Mouse (Mus musculus) forebrain, embryonic 13.5 days (tissue): ENCODE data around the gene Gcnt4. TPM values are rescaled to one million over a fixed set of nuclear protein-coding genes. Genes with fewer than 3 reads are reported as not detected.
A peak's percentile ranks its signal among the peaks of the same experiment; 100 is the strongest.
"Not testable (repeated sequence)": the region's sequence is repeated elsewhere in the genome, so short reads cannot be mapped to it uniquely, and the experiment has no call there.

Experiments used
- ATAC-seq: fragments of 200-750 bp; cut with Nextera tagmentation; 2 replicates; pipeline ENCODE4 v1.8.0; 2017
- H3K27ac ChIP-seq: fragments of 300-500 bp; sonication (generic); 2 replicates; pipeline ENCODE4 v1.5.1; 2015; ENCODE audit warnings: inconsistent platforms, mild to moderate bottlenecking, moderate library complexity
- H3K27me3 ChIP-seq: fragments of 300-500 bp; sonication (generic); 2 replicates; pipeline ENCODE4 v1.6.1; 2015; ENCODE audit warnings: mild to moderate bottlenecking, inconsistent platforms
- H3K36me3 ChIP-seq: fragments of 300-500 bp; sonication (generic); 2 replicates; pipeline ENCODE4 v1.6.1; 2015; ENCODE audit warnings: mild to moderate bottlenecking, inconsistent platforms; ENCODE audit not compliant: poor library complexity, severe bottlenecking
- H3K4me1 ChIP-seq: fragments of 300-500 bp; sonication (generic); 2 replicates; pipeline ENCODE4 v1.6.1; 2015; ENCODE audit warnings: inconsistent platforms
- H3K4me2 ChIP-seq: fragments of 300-500 bp; sonication (generic); 2 replicates; pipeline ENCODE4 v1.6.1; 2015; ENCODE audit warnings: inconsistent platforms, mild to moderate bottlenecking, moderate library complexity
- H3K4me3 ChIP-seq: fragments of 300-500 bp; sonication (generic); 2 replicates; pipeline ENCODE4 v1.5.1; 2015; ENCODE audit warnings: mild to moderate bottlenecking, inconsistent platforms
- H3K9ac ChIP-seq: fragments of 300-500 bp; sonication (generic); 2 replicates; pipeline ENCODE4 v1.6.1; 2015; ENCODE audit warnings: mild to moderate bottlenecking, inconsistent platforms
- H3K9me3 ChIP-seq: fragments of 300-500 bp; sonication (generic); replicated peaks from 2 replicates; pipeline ENCODE4 v1.6.1; 2016; ENCODE audit warnings: inconsistent platforms
- WGBS: fragments of 180-500 bp; shearing (Covaris S2); methylation state at CpG from one replicate; pipeline ENCODE4 v1.1.7; 2015; 5-methylcytosine and 5-hydroxymethylcytosine counted together
- polyA plus RNA-seq: library from polyadenylated mRNA; unstranded; fragments of >200 nt; fragmentation: Nextera tagmentation; extraction: Ambion mirVana; gene quantifications from 2 replicates; pipeline ENCODE4 v1.2.1, GENCODE M21; 2015

Gcnt4 gene
- polyA plus RNA-seq, 1 experiment from 2014 or later, result 0.03 TPM

GRCm38 (mm10) chr13:96928432-96929039, 4.0 kb downstream of the Gcnt4 start:
- peaks cover 14% of the 10 kb centered on the region for H3K4me1 ChIP-seq
- peaks cover 42% of the 10 kb centered on the region for H3K27me3 ChIP-seq
- H3K9me3 ChIP-seq, result no peaks in the 10 kb centered on the region; the same call in 1 of the 2 replicates
- H3K36me3 ChIP-seq, result no peaks in the 10 kb centered on the region
- no peak overlapping the region for H3K9ac ChIP-seq
- no peak overlapping the region for H3K4me3 ChIP-seq
- no peak overlapping the region for H3K27ac ChIP-seq
- WGBS, result 19% methylated on average over 8 of the region's 8 CpGs
- ATAC-seq, result no peak
- no peak overlapping the region for H3K4me2 ChIP-seq

- ATAC-seq, result no peak
- no peak overlapping the region for H3K4me2 ChIP-seq
- WGBS, result 93% methylated on average over 5 of the region's 5 CpGs
- H3K4me3 ChIP-seq, result no peak overlapping the region
- H3K9me3 ChIP-seq, result no peaks in the 10 kb centered on the region; the same call in 1 of the 2 replicates
- no peaks in the 10 kb centered on the region for H3K4me1 ChIP-seq
- H3K9ac ChIP-seq, result no peak overlapping the region
- peaks cover 4% of the 10 kb centered on the region; the same call in 1 of the 2 replicates for H3K27me3 ChIP-seq
- no peak overlapping the region for H3K27ac ChIP-seq
- no peaks in the 10 kb centered on the region for H3K36me3 ChIP-seq
Measured at GRCm38 (mm10) chr13:96932745-96933144, 8.3 kb downstream of the Gcnt4 start.

- no peak overlapping the region for H3K9ac ChIP-seq
- no peak overlapping the region for H3K27ac ChIP-seq
- H3K36me3 ChIP-seq, result no peaks in the 10 kb centered on the region
- WGBS, result 63% methylated on average over 8 of the region's 8 CpGs
- no peaks in the 10 kb centered on the region for H3K4me1 ChIP-seq
- no peak overlapping the region for H3K4me2 ChIP-seq
- no peak for ATAC-seq
- H3K27me3 ChIP-seq, result peaks cover 3% of the 10 kb centered on the region; the same call in 1 of the 2 replicates
- H3K4me3 ChIP-seq, result no peak overlapping the region
- no peaks in the 10 kb centered on the region; the same call in 1 of the 2 replicates for H3K9me3 ChIP-seq
Measured at GRCm38 (mm10) chr13:96933367-96933766, 8.9 kb downstream of the Gcnt4 start.

DNA sequence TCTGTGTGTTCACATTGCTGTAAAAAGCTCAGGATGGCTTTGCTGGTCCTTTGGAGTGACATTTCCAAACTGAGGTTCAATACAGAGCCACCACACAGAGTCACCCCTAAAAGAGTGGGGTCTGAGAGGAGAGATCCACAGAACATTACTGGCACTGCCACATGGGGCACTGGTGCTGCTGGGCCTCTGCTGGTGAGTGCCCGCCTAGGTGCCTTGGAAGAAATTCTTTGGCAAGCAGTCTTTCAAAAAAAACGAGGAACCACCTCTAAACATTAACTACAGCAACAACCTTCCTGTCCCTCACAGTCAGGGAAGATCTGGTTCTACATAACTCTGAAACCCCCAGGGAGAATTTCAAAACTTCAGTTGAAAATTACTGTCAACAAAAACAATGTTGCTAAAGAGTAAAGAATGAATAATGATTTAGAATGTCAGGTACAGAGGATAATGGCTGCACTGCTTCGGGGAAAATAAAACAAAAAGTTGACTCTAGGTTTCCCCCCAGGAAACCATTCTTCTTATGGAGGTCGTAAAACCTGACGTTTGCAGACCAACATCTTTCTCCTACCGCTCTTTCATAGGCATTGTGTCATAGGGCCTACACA, 11.8 kb downstream of the Gcnt4 start:
- ATAC-seq, result no peak
- Histone ChIP-seq H3K4me2 (no peak overlapping the region), H3K27me3 (no peaks in the 10 kb centered on the region), H3K4me3 (no peak overlapping the region), H3K9ac (no peak overlapping the region), H3K27ac (no peak overlapping the region), H3K9me3 (no peaks in the 10 kb centered on the region), H3K4me1 (no peaks in the 10 kb centered on the region), H3K36me3 (no peaks in the 10 kb centered on the region)
- 66% methylated on average over 6 of the region's 6 CpGs for WGBS

GRCm38 (mm10) chr13:96937059-96937558, 12.6 kb downstream of the Gcnt4 start:
- Histone ChIP-seq H3K9ac (no peak overlapping the region), H3K9me3 (no peaks in the 10 kb centered on the region), H3K4me3 (no peak overlapping the region), H3K4me1 (no peaks in the 10 kb centered on the region), H3K36me3 (no peaks in the 10 kb centered on the region), H3K27me3 (no peaks in the 10 kb centered on the region), H3K4me2 (no peak overlapping the region), H3K27ac (no peak overlapping the region)
- ATAC-seq, result no peak
- 73% methylated on average over 10 of the region's 10 CpGs for WGBS

DNA sequence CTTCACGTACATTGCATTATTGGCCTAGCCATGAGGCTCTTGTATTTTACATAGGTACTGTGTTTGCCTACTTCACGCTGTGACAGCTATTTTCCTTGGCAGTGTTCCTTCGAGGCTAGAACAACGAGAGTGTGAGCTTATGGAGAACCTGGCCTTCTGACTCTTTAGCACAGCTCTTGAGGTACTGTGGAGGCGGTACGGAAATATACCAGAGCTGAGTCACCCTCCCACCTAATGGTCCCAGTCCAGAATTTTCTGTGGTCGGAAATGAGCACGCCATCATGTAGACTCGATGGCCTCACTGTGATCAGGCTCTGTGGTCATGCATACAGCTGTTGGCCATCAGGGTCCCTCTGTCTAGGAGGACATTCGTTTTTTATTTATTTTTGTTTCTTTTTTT, 15.2 kb downstream of the Gcnt4 start:
- WGBS, result 88% methylated on average over 10 of the region's 10 CpGs
- H3K36me3 ChIP-seq, result no peaks in the 10 kb centered on the region
- no peak overlapping the region for H3K4me3 ChIP-seq
- no peaks in the 10 kb centered on the region for H3K27me3 ChIP-seq
- ATAC-seq, result no peak
- peaks cover 10% of the 10 kb centered on the region for H3K4me1 ChIP-seq
- H3K9ac ChIP-seq, result no peak overlapping the region
- H3K9me3 ChIP-seq, result no peaks in the 10 kb centered on the region
- H3K4me2 ChIP-seq, result no peak overlapping the region
- no peak overlapping the region for H3K27ac ChIP-seq

DNA sequence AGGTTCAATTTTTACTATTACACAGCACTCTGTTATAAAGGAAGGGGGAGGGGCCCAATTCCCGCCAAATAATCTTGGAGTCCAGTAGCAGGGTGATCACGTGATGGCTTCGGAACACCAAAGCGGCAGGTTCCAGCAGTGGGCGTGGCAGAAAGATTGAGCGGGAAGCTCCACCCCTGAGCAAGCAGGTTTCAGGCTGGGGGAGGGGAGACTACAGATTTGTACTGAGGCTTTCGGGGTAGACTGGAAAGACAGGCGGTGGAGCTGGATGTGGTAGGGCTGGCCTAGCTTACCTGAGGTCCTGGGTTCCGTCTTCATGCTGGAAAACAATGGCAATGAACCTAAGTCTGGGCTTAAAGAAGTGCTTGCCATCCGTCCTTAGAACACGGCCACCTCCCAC, 17.0 kb downstream of the Gcnt4 start:
- H3K36me3 ChIP-seq, H3K4me1 ChIP-seq, H3K9ac ChIP-seq, H3K4me3 ChIP-seq, H3K9me3 ChIP-seq, ATAC-seq, H3K27me3 ChIP-seq, H3K27ac ChIP-seq, H3K4me2 ChIP-seq: not testable (repeated sequence)
- 91% methylated on average over 11 of the region's 11 CpGs for WGBS

- Histone ChIP-seq H3K36me3 (no peaks in the 10 kb centered on the region), H3K4me3 (no peak overlapping the region), H3K4me1 (peaks cover 10% of the 10 kb centered on the region), H3K4me2 (no peak overlapping the region), H3K9me3 (no peaks in the 10 kb centered on the region), H3K27ac (no peak overlapping the region), H3K9ac (peak overlapping the region; percentile 5; the same call in 1 of the 2 replicates), H3K27me3 (no peaks in the 10 kb centered on the region)
- 25% methylated on average over 3 of the region's 3 CpGs for WGBS
- no peak for ATAC-seq
Measured at GRCm38 (mm10) chr13:96943571-96943970, 19.1 kb downstream of the Gcnt4 start.

GRCm38 (mm10) chr13:96945748-96946147, 21.3 kb downstream of the Gcnt4 start:
- Histone ChIP-seq H3K4me2 (no peak overlapping the region), H3K9me3 (no peaks in the 10 kb centered on the region), H3K27me3 (no peaks in the 10 kb centered on the region), H3K4me3 (no peak overlapping the region), H3K9ac (no peak overlapping the region), H3K27ac (no peak overlapping the region), H3K4me1 (peaks cover 10% of the 10 kb centered on the region), H3K36me3 (no peaks in the 10 kb centered on the region)
- WGBS, result 92% methylated on average over 4 of the region's 4 CpGs
- no peak for ATAC-seq

GRCm38 (mm10) chr13:96947722-96948121, 23.2 kb downstream of the Gcnt4 start:
- no peak for ATAC-seq
- 85% methylated on average over 7 of the region's 7 CpGs for WGBS
- Histone ChIP-seq H3K4me2 (no peak overlapping the region), H3K36me3 (no peaks in the 10 kb centered on the region), H3K4me3 (no peak overlapping the region), H3K9me3 (no peaks in the 10 kb centered on the region), H3K27ac (no peak overlapping the region), H3K27me3 (no peaks in the 10 kb centered on the region), H3K9ac (no peak overlapping the region), H3K4me1 (peaks cover 10% of the 10 kb centered on the region)

DNA sequence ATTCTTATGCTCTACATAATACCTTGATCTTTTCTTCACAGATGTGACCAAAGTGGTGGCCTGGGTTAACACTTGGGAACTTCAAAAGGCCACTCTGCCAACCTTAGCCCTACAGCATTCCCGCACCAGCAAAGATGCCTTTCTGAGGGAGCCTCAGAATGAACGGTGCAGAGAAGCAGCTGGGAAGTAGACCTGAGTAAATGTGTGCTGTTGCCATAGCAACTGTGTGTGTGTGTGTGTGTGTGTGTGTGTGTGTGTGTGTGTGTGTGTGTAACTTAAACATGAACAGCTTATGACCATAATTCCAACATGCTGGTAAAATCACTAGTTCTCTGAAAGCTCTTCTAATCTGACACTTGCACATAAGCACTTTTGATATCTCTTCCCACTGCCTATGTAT, 27.4 kb downstream of the Gcnt4 start:
- Histone ChIP-seq H3K36me3 (no peaks in the 10 kb centered on the region), H3K27ac (no peak overlapping the region), H3K4me3 (no peak overlapping the region), H3K9me3 (no peaks in the 10 kb centered on the region), H3K27me3 (no peaks in the 10 kb centered on the region), H3K4me1 (no peaks in the 10 kb centered on the region), H3K4me2 (no peak overlapping the region), H3K9ac (no peak overlapping the region)
- WGBS, result 55% methylated on average over 2 of the region's 2 CpGs
- ATAC-seq, result peak; percentile 59; the same call in 1 of the 2 replicates

GRCm38 (mm10) chr13:96956466-96956865, 32.0 kb downstream of the Gcnt4 start:
- no peak for ATAC-seq
- H3K4me1 ChIP-seq, result no peaks in the 10 kb centered on the region
- H3K27ac ChIP-seq, result no peak overlapping the region
- H3K9ac ChIP-seq, result no peak overlapping the region
- no peaks in the 10 kb centered on the region for H3K36me3 ChIP-seq
- 95% methylated on average over 6 of the region's 6 CpGs for WGBS
- H3K4me2 ChIP-seq, result no peak overlapping the region
- no peaks in the 10 kb centered on the region for H3K9me3 ChIP-seq
- no peak overlapping the region for H3K4me3 ChIP-seq
- no peaks in the 10 kb centered on the region for H3K27me3 ChIP-seq
